ENCODE assay signal across 8 mouse cellular contexts in the genomic region with DNA sequence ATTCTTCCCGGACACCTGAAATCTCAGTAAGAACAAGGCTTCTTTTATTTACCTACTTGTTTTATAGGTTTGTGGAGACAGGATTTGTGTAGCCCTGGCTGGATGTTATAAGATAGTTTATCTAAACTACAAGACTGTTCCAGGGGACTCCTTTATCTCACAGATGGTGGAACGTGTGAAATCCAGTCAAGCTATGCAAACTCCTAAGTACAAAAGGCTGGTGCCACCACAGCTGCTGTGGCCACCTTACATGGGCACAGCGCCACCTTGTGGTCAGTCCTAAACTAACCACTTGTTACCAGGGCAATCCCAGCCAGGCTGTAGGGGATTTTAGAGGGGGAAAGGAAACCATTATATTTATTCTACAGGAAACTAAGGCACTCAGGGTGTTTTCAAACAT. TPM values are rescaled to one million over a fixed set of nuclear protein-coding genes. Genes with fewer than 3 reads are reported as not detected.
A peak's percentile ranks its signal among the peaks of the same experiment; 100 is the strongest.
DNase-seq lines count a peak whose midpoint lies in the region; ATAC-seq lines count a peak whose summit lies in the region.

No protein-coding gene starts in this region.

- DNase-seq in A20 (ENCODE audit: low read depth, low spot score) (peak; percentile 82), WW6 (ENCODE audit: low read depth, low spot score) (peak; percentile 66)
- DNase-seq in cerebellum, postnatal 4 days (ENCODE audit: low spot score in 2 of 2) = peak; percentile 73 to 88
- peak; percentile 81 for DNase-seq in gastrocnemius, postnatal 14 days
- DNase-seq in lung, adult 18-20 months = peak; percentile 60 to 75
- peak; percentile 51 for DNase-seq in ovary, adult 18-20 months (ENCODE audit: low spot score)
- peak; percentile 31 to 37 for DNase-seq in thymus, adult 18-20 months

- intact Hi-C loops in gastrocnemius, postnatal 14 days (cut with DNase I; ENCODE audit: low total_unique reads) = loop anchor here (5.0 to 10.0 kb wide), 4 partner anchors 94 to 274 kb away; partner anchors contain the start of genes Best1, Fads2, Fads3 and Rab3il1

- H3K27me3 ChIP-seq in kidney, embryonic 14.5 days (ENCODE audit: control insufficient read depth, insufficient read depth, low read length) = no peaks in the 10 kb centered on the region

- no peak overlapping the region for H3K4me2 ChIP-seq in kidney, embryonic 14.5 days (replicated peaks; ENCODE audit: low read depth, low read length)

- H3K9me3 ChIP-seq in kidney, embryonic 14.5 days (ENCODE audit: control insufficient read depth, low read length) = no peaks in the 10 kb centered on the region

- H3K27ac ChIP-seq in kidney, embryonic 14.5 days (ENCODE audit: low read depth, low read length) = no peak overlapping the region

- H3K36me3 ChIP-seq in kidney, embryonic 14.5 days (ENCODE audit: control insufficient read depth, insufficient read depth, low read length) = peaks cover 62% of the 10 kb centered on the region

- H3K4me3 ChIP-seq in kidney, embryonic 14.5 days (ENCODE audit: low read length) = no peak overlapping the region

- H3K4me1 ChIP-seq in kidney, embryonic 14.5 days (ENCODE audit: control insufficient read depth, insufficient read depth, low read length) = peaks cover 8% of the 10 kb centered on the region

- WGBS in kidney, embryonic 14.5 days = 34% methylated on average over 3 of the region's 3 CpGs

- H3K9ac ChIP-seq in kidney, embryonic 14.5 days (ENCODE audit: low read depth, low read length) = no peak overlapping the region

- ATAC-seq in kidney, embryonic 14.5 days (ENCODE audit: low FRiP score, low TSS enrichment) = peak; percentile 43; the same call in 1 of the 2 replicates

RNA-seq across cellular contexts. Expression of gene Tmem258, which starts 5.1 kb away (rescaled TPM):
- total RNA-seq in gastrocnemius, postnatal 14 days (2021) = 10 to 100 TPM; 92.6 to 96.5 TPM
- 467 and 649 TPM in 2 replicates for polyA plus RNA-seq in kidney, embryonic 14.5 days (2014; fragmentation: Nextera tagmentation; extraction: Ambion mirVana)

RNA-seq across cellular contexts. Expression of gene Fen1, which starts 5.2 kb away (rescaled TPM):
- total RNA-seq in gastrocnemius, postnatal 14 days (2021) = 1 to 10 TPM; 4.2 to 6.2 TPM
- polyA plus RNA-seq in kidney, embryonic 14.5 days (2014; fragmentation: Nextera tagmentation; extraction: Ambion mirVana) = 92.9 and 99.2 TPM in 2 replicates

RNA-seq across cellular contexts. Expression of gene Fads1, which starts 16.0 kb away (rescaled TPM):
- 10 to 100 TPM; 10.5 to 16.5 TPM for total RNA-seq in gastrocnemius, postnatal 14 days (2021)
- 51.3 and 94.3 TPM in 2 replicates for polyA plus RNA-seq in kidney, embryonic 14.5 days (2014; fragmentation: Nextera tagmentation; extraction: Ambion mirVana)

RNA-seq across cellular contexts. Expression of gene Myrf, which starts 41.8 kb away (rescaled TPM):
- total RNA-seq in gastrocnemius, postnatal 14 days (2021) = under 1 TPM in 1 of 2 experiments, not detected in 1; 0.08 TPM
- polyA plus RNA-seq in kidney, embryonic 14.5 days (2014; fragmentation: Nextera tagmentation; extraction: Ambion mirVana) = 3.9 and 6.4 TPM in 2 replicates
